Mouse (Mus musculus) heart, embryonic 13.5 days (tissue): ENCODE results near the gene Lrrc29. TPM values are rescaled to one million over a fixed set of nuclear protein-coding genes. Genes with fewer than 3 reads are reported as not detected.

Experiments
- ATAC-seq: fragments of 200-750 bp; cut with Nextera tagmentation; 2 replicates; pipeline ENCODE4 v1.8.0; 2017; ENCODE audit warnings: moderate TSS enrichment; ENCODE audit not compliant: insufficient number of reproducible peaks, low FRiP score, low TSS enrichment; ENCODE audit errors: extremely low read depth
- H3K27ac ChIP-seq: fragments of 300-500 bp; sonication (generic); replicated peaks from 2 replicates; pipeline ENCODE4 v1.5.1; 2015; ENCODE audit warnings: moderate library complexity, mild to moderate bottlenecking, inconsistent platforms
- H3K27me3 ChIP-seq: fragments of 300-500 bp; sonication (generic); replicated peaks from 2 replicates; pipeline ENCODE4 v1.6.1; 2015; ENCODE audit warnings: mild to moderate bottlenecking, inconsistent platforms
- H3K36me3 ChIP-seq: fragments of 300-500 bp; sonication (generic); 2 replicates; pipeline ENCODE4 v1.6.1; 2015; ENCODE audit warnings: mild to moderate bottlenecking, inconsistent platforms
- H3K4me1 ChIP-seq: fragments of 300-500 bp; sonication (generic); 2 replicates; pipeline ENCODE4 v1.6.1; 2015; ENCODE audit warnings: inconsistent platforms
- H3K4me2 ChIP-seq: fragments of 300-500 bp; sonication (generic); 2 replicates; pipeline ENCODE4 v1.6.1; 2015; ENCODE audit warnings: inconsistent platforms, mild to moderate bottlenecking, moderate library complexity
- H3K4me3 ChIP-seq: fragments of 300-500 bp; sonication (generic); 2 replicates; pipeline ENCODE4 v1.5.1; 2015; ENCODE audit warnings: moderate library complexity, mild to moderate bottlenecking, inconsistent platforms
- H3K9ac ChIP-seq: fragments of 300-500 bp; sonication (generic); 2 replicates; pipeline ENCODE4 v1.6.1; 2015; ENCODE audit warnings: inconsistent platforms, mild to moderate bottlenecking, moderate library complexity
- H3K9me3 ChIP-seq: fragments of 300-500 bp; sonication (generic); 2 replicates; pipeline ENCODE4 v1.6.1; 2016; ENCODE audit warnings: inconsistent platforms
- WGBS: fragments of 180-500 bp; shearing (Covaris S2); methylation state at CpG from one replicate; pipeline ENCODE4 v1.1.7; 2015; ENCODE audit warnings: mixed read lengths; 5-methylcytosine and 5-hydroxymethylcytosine counted together
- polyA plus RNA-seq: library from polyadenylated mRNA; unstranded; fragments of >200 nt; fragmentation: Nextera tagmentation; extraction: Ambion mirVana; gene quantifications from 2 replicates; pipeline ENCODE4 v1.2.1, GENCODE M21; 2015

Gene Lrrc29
- polyA plus RNA-seq, 1 experiment from 2014 or later = 1.2 TPM

- Histone ChIP-seq H3K9me3 (no peaks in the 10 kb centered on the region), H3K27me3 (peaks cover 19% of the 10 kb centered on the region), H3K4me1 (peaks cover 22% of the 10 kb centered on the region), H3K36me3 (peaks cover 7% of the 10 kb centered on the region), H3K4me2 (no peak overlapping the region), H3K27ac (no peak overlapping the region), H3K9ac (no peak overlapping the region), H3K4me3 (no peak overlapping the region)
- ATAC-seq = no peak
- 79% methylated on average over 4 of the region's 4 CpGs for WGBS
These were observed 28.5 kb upstream of the Lrrc29 start for GRCm38 (mm10) chr8:105354549-105354948.

GRCm38 (mm10) chr8:105353583-105354135, 27.6 kb upstream of the Lrrc29 start:
- no peak for ATAC-seq
- H3K4me3 ChIP-seq = no peak overlapping the region
- 67% methylated on average over 8 of the region's 8 CpGs for WGBS

GRCm38 (mm10) chr8:105350186-105350585, 24.1 kb upstream of the Lrrc29 start:
- H3K27ac ChIP-seq = no peak overlapping the region
- H3K4me2 ChIP-seq = peak overlapping the region; percentile 99
- no peak for ATAC-seq
- peaks cover 23% of the 10 kb centered on the region for H3K27me3 ChIP-seq
- H3K4me3 ChIP-seq = peak overlapping the region; percentile 81
- 24% methylated on average over 7 of the region's 7 CpGs for WGBS
- H3K36me3 ChIP-seq = no peaks in the 10 kb centered on the region
- H3K9me3 ChIP-seq = no peaks in the 10 kb centered on the region
- peak overlapping the region; percentile 85; the same call in 1 of the 2 replicates for H3K9ac ChIP-seq
- peaks cover 48% of the 10 kb centered on the region for H3K4me1 ChIP-seq

More at GRCm38 (mm10) chr8:105353583-105354135, 27.6 kb upstream of the Lrrc29 start:
- H3K4me1 ChIP-seq = peaks cover 30% of the 10 kb centered on the region
- H3K27ac ChIP-seq = no peak overlapping the region
- H3K4me2 ChIP-seq = no peak overlapping the region
- H3K9me3 ChIP-seq = no peaks in the 10 kb centered on the region
- H3K36me3 ChIP-seq = peaks cover 7% of the 10 kb centered on the region
- H3K9ac ChIP-seq = no peak overlapping the region; the same call in 1 of the 2 replicates
- H3K27me3 ChIP-seq = peaks cover 23% of the 10 kb centered on the region

GRCm38 (mm10) chr8:105349096-105349771, 23.2 kb upstream of the Lrrc29 start:
- Histone ChIP-seq H3K27ac (peak overlapping the region; percentile 16; the same call in 1 of the 2 replicates), H3K4me2 (peak overlapping the region; percentile 99), H3K4me1 (peaks cover 55% of the 10 kb centered on the region), H3K9ac (peak overlapping the region; percentile 85), H3K4me3 (peak overlapping the region; percentile 81), H3K27me3 (peaks cover 23% of the 10 kb centered on the region), H3K9me3 (no peaks in the 10 kb centered on the region), H3K36me3 (no peaks in the 10 kb centered on the region)
- 4% methylated on average over 31 of the region's 48 CpGs for WGBS
- no peak for ATAC-seq

- peak within 1 kb of the TSS; percentile 86 for H3K27ac ChIP-seq
- ATAC-seq = no peak
- H3K4me2 ChIP-seq = peak within 1 kb of the TSS; percentile 99
- H3K4me1 ChIP-seq = peaks cover 61% of the 10 kb centered on the region
- H3K36me3 ChIP-seq = no peaks in the 10 kb centered on the region
- peaks cover 23% of the 10 kb centered on the region for H3K27me3 ChIP-seq
- no peaks in the 10 kb centered on the region for H3K9me3 ChIP-seq
- peak within 1 kb of the TSS; percentile 91 for H3K9ac ChIP-seq
- WGBS = under 1% methylated on average over 34 of the region's 34 CpGs
- H3K4me3 ChIP-seq = peak within 1 kb of the TSS; percentile 81
These were observed 22.5 kb upstream of the Lrrc29 start, which contains the start of gene Slc9a5 for GRCm38 (mm10) chr8:105348450-105349095. Slc9a5 (plus strand) TSS chr8:105348843.

GRCm38 (mm10) chr8:105347428-105348221, 21.5 kb upstream of the Lrrc29 start, which contains the start of gene Fhod1:
Fhod1 (minus strand) TSS chr8:105347953.
- peak; percentile 84 for ATAC-seq
- H3K4me2 ChIP-seq = peak within 1 kb of the TSS; percentile 99

GRCm38 (mm10) chr8:105346611-105347427, 20.7 kb upstream of the Lrrc29 start:
- Histone ChIP-seq H3K9ac (peak overlapping the region; percentile 91), H3K27me3 (peaks cover 23% of the 10 kb centered on the region), H3K4me1 (peaks cover 78% of the 10 kb centered on the region), H3K27ac (peak overlapping the region; percentile 86), H3K4me2 (peak overlapping the region; percentile 99), H3K4me3 (peak overlapping the region; percentile 81), H3K36me3 (no peaks in the 10 kb centered on the region), H3K9me3 (no peaks in the 10 kb centered on the region)
- ATAC-seq = 0 out of 2 replicates have a peak, but pooled peaks have one; percentile 9
- under 1% methylated on average over 34 of the region's 34 CpGs for WGBS

More at GRCm38 (mm10) chr8:105347428-105348221, 21.5 kb upstream of the Lrrc29 start, which contains the start of gene Fhod1:
- peaks cover 70% of the 10 kb centered on the region for H3K4me1 ChIP-seq
- no peaks in the 10 kb centered on the region for H3K9me3 ChIP-seq
- under 1% methylated on average over 53 of the region's 53 CpGs for WGBS
- no peaks in the 10 kb centered on the region for H3K36me3 ChIP-seq
- H3K27ac ChIP-seq = peak within 1 kb of the TSS; percentile 86
- peaks cover 23% of the 10 kb centered on the region for H3K27me3 ChIP-seq
- H3K4me3 ChIP-seq = peak within 1 kb of the TSS; percentile 81
- peak within 1 kb of the TSS; percentile 91 for H3K9ac ChIP-seq

GRCm38 (mm10) chr8:105345061-105345975, 19.2 kb upstream of the Lrrc29 start:
- Histone ChIP-seq H3K9ac (peak overlapping the region; percentile 91), H3K9me3 (no peaks in the 10 kb centered on the region), H3K4me3 (peak overlapping the region; percentile 81; the same call in 1 of the 2 replicates), H3K27me3 (peaks cover 12% of the 10 kb centered on the region), H3K4me1 (peaks cover 85% of the 10 kb centered on the region), H3K4me2 (peak overlapping the region; percentile 99), H3K36me3 (no peaks in the 10 kb centered on the region), H3K27ac (peak overlapping the region; percentile 41)
- no peak for ATAC-seq
- 38% methylated on average over 7 of the region's 7 CpGs for WGBS

GRCm38 (mm10) chr8:105343791-105344574, 17.9 kb upstream of the Lrrc29 start:
- 50% methylated on average over 8 of the region's 8 CpGs for WGBS
- Histone ChIP-seq H3K9me3 (no peaks in the 10 kb centered on the region), H3K9ac (peak overlapping the region; percentile 62; the same call in 1 of the 2 replicates), H3K27ac (peak overlapping the region; percentile 29; the same call in 1 of the 2 replicates), H3K4me3 (no peak overlapping the region), H3K4me2 (0 out of 2 replicates have a peak overlapping the region, but pooled peaks have one; percentile 99), H3K27me3 (no peaks in the 10 kb centered on the region), H3K4me1 (peaks cover 85% of the 10 kb centered on the region), H3K36me3 (no peaks in the 10 kb centered on the region)
- no peak for ATAC-seq
